Mouse (Mus musculus): ENCODE results near the gene Sh3bp1.

GRCm38 (mm10) chr15:78900585-78901421, 1.2 kb downstream of the Sh3bp1 start:
- TF ChIP-seq TCF12 (IDR thresholded peaks at IDR 0.05; ENCODE audit: low read depth, low read length), result no peak
- no peak for TF ChIP-seq CTCF (IDR thresholded peaks at IDR 0.05 in 2 of 3, conservative IDR thresholded peaks at IDR 0.05 in 1 of 3; ENCODE audit: control insufficient read depth in 1 of 3, insufficient read depth in 1 of 3, low read depth in 2 of 3, low read length in 3 of 3, poor library complexity in 1 of 3, severe bottlenecking in 1 of 3)
- no peak for TF ChIP-seq SMC3 (IDR thresholded peaks at IDR 0.05; ENCODE audit: low read depth, low read length)
- TF ChIP-seq CHD2 (IDR thresholded peaks at IDR 0.05; ENCODE audit: low read length), result no peak
- no peak for TF ChIP-seq EP300 (IDR thresholded peaks at IDR 0.05; ENCODE audit: low read depth in 1 of 2, low read length in 2 of 2)
- TF ChIP-seq POLR2A (IDR thresholded peaks at IDR 0.05; ENCODE audit: control insufficient read depth in 1 of 2, insufficient read depth in 1 of 2, low read depth in 1 of 2, low read length in 2 of 2, poor library complexity in 1 of 2), result 0 out of 4 replicates have a peak, but pooled peaks of 1 of the 2 experiments have one; percentile 9
- TF ChIP-seq MAFK (IDR thresholded peaks at IDR 0.05; ENCODE audit: borderline replicate concordance, low read depth, low read length), result no peak
- TF ChIP-seq ZMIZ1 (IDR thresholded peaks at IDR 0.05; ENCODE audit: low read depth, low read length), result no peak
- TF ChIP-seq MEF2A (IDR thresholded peaks at IDR 0.05; ENCODE audit: extremely low read depth, insufficient replicate concordance, low read depth, low read length, poor library complexity, severe bottlenecking), result no peak
